In genomic region chr3:123237446-123237845, GRCm38 (mm10) we compare ENCODE assay signal across 13 mouse cellular contexts.
"Had no signal": no experiment of that assay in that cellular context is flagged by ENCODE, and none has a peak within 500 bp of the region (broad histone marks: within the 10 kb centered on the region; RNA-seq: fewer than 3 reads in every experiment).

No protein-coding gene starts in this region.

- H3K27ac ChIP-seq: kidney, embryonic 15.5 days; liver, embryonic 12.5 days; midbrain, embryonic 10.5 days had no signal

- DNase-seq: kidney, postnatal 14 days; left cerebral cortex, postnatal 4 days; lung, embryonic 14.5 days; lung, postnatal 10 days; lung, postnatal 4 days; right cerebral cortex, adult 18-20 months; right cerebral cortex, postnatal 25 days; thymus, adult 18-20 months; thymus, postnatal 14 days had no signal

- H3K4me1 ChIP-seq: liver, embryonic 12.5 days had no signal

- H3K9ac ChIP-seq: kidney, embryonic 15.5 days; liver, embryonic 12.5 days; lung, embryonic 14.5 days had no signal

- H3K4me2 ChIP-seq: liver, embryonic 12.5 days had no signal

- ATAC-seq: liver, embryonic 12.5 days; midbrain, embryonic 16.5 days had no signal

- H3K4me3 ChIP-seq: kidney, embryonic 15.5 days; liver, embryonic 12.5 days; midbrain, embryonic 10.5 days had no signal

- H3K36me3 ChIP-seq: kidney, embryonic 15.5 days; liver, embryonic 12.5 days; midbrain, embryonic 10.5 days had no signal

- H3K9me3 ChIP-seq: kidney, embryonic 15.5 days; liver, embryonic 12.5 days; midbrain, embryonic 10.5 days had no signal
